Mouse (Mus musculus): ENCODE data around the gene Nfix. TPM values are rescaled to one million over a fixed set of nuclear protein-coding genes. Genes with fewer than 3 reads are reported as not detected.

Nfix gene
- polyA plus RNA-seq, 1 experiment, result 1.2 TPM

DNA sequence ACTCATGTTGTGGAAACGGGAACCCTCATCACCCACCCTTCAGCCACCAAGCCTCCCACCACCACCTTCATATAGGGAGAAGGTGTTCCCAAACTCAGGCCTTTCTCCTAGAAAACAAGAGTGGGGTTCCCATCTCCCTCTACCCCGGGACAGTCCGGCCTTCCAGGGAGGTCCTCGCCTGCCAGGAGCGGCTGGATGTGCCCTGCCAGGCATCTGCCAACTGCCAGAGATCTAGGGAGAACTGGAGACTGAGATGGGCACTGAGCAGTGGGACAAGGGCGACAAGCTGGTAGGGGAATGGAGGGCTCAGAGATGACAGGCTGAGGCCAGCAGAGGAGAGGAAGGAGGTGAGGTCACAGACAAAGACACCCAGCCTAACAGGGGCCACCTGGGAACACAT lies 66.2 kb downstream of the Nfix start:
- no peaks in the 10 kb centered on the region for H3K27me3 ChIP-seq (ENCODE audit: control insufficient read depth, insufficient read depth, low read length, poor library complexity, severe bottlenecking)
- no peaks in the 10 kb centered on the region for H3K9me3 ChIP-seq (replicated peaks; ENCODE audit: control insufficient read depth, insufficient read depth, low read length, poor library complexity, severe bottlenecking)
- TF ChIP-seq CTCF (IDR thresholded peaks at IDR 0.05; ENCODE audit: low read depth, low read length), result no peak
- no peak for TF ChIP-seq EP300 (IDR thresholded peaks at IDR 0.05; ENCODE audit: insufficient read depth, low read depth, low read length)
- no peak for TF ChIP-seq POLR2A (IDR thresholded peaks at IDR 0.05; ENCODE audit: insufficient read depth, low read length)
- no peaks in the 10 kb centered on the region for H3K4me1 ChIP-seq (ENCODE audit: control insufficient read depth, insufficient read depth, low read length)
- H3K9ac ChIP-seq (ENCODE audit: low read depth, poor library complexity, severe bottlenecking), result no peak overlapping the region
- no peak overlapping the region for H3K4me3 ChIP-seq (ENCODE audit: low read depth, low read length)
- H3K36me3 ChIP-seq (ENCODE audit: control insufficient read depth, insufficient read depth, low read length, poor library complexity, severe bottlenecking), result no peaks in the 10 kb centered on the region
- H3K27ac ChIP-seq (ENCODE audit: insufficient read depth, low read length), result no peak overlapping the region

DNA sequence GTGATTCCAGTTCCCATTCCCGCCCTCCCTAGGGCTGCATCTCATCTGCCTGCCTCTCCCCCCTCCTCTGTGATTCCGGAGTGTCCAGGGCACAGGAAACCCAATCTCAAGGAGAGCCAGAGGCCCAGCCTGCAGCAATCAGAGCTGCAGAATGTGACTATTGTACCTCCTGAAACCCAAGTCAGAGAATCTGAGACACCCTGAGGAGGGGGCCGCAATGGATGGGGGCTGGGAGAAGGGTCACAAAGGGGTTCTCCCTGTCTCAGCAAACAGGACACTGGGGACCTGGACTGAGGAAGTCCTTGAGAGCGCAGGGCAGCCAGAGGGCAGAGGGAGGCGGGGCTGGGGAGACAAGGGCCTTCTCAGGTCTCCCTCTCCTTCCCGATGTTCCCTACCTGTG lies 67.1 kb downstream of the Nfix start:
- Histone ChIP-seq H3K27ac (ENCODE audit: insufficient read depth, low read length) (no peak overlapping the region), H3K9me3 (replicated peaks; ENCODE audit: control insufficient read depth, insufficient read depth, low read length, poor library complexity, severe bottlenecking) (no peaks in the 10 kb centered on the region), H3K9ac (ENCODE audit: low read depth, poor library complexity, severe bottlenecking) (no peak overlapping the region), H3K36me3 (ENCODE audit: control insufficient read depth, insufficient read depth, low read length, poor library complexity, severe bottlenecking) (no peaks in the 10 kb centered on the region), H3K4me3 (ENCODE audit: low read depth, low read length) (no peak overlapping the region), H3K27me3 (ENCODE audit: control insufficient read depth, insufficient read depth, low read length, poor library complexity, severe bottlenecking) (no peaks in the 10 kb centered on the region), H3K4me1 (ENCODE audit: control insufficient read depth, insufficient read depth, low read length) (no peaks in the 10 kb centered on the region)
- TF ChIP-seq CTCF (IDR thresholded peaks at IDR 0.05; ENCODE audit: low read depth, low read length), result no peak
- no peak for TF ChIP-seq POLR2A (IDR thresholded peaks at IDR 0.05; ENCODE audit: insufficient read depth, low read length)
- TF ChIP-seq EP300 (IDR thresholded peaks at IDR 0.05; ENCODE audit: insufficient read depth, low read depth, low read length), result no peak

DNA sequence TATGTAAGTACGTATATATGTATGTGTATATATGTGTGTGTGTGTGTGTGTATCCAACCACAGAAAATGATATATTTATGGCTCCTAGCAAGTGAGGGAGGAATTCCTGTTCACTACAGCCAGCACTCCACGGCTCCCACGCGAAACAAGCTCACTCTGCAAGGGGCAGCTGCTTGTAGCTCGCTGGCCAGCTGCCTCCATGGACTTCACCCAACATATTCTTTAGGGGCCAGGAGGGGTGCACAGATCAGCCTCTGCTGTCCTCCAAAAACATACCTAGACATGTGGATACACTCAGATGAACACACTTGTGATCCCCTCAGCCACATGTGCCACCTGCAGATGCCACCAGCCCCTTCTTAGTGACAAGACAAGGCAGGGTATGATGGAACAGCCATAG lies 67.6 kb downstream of the Nfix start:
- Histone ChIP-seq H3K27me3 (ENCODE audit: control insufficient read depth, insufficient read depth, low read length, poor library complexity, severe bottlenecking) (no peaks in the 10 kb centered on the region), H3K4me3 (ENCODE audit: low read depth, low read length) (no peak overlapping the region), H3K9ac (ENCODE audit: low read depth, poor library complexity, severe bottlenecking) (no peak overlapping the region), H3K36me3 (ENCODE audit: control insufficient read depth, insufficient read depth, low read length, poor library complexity, severe bottlenecking) (no peaks in the 10 kb centered on the region), H3K4me1 (ENCODE audit: control insufficient read depth, insufficient read depth, low read length) (no peaks in the 10 kb centered on the region), H3K27ac (ENCODE audit: insufficient read depth, low read length) (no peak overlapping the region), H3K9me3 (replicated peaks; ENCODE audit: control insufficient read depth, insufficient read depth, low read length, poor library complexity, severe bottlenecking) (no peaks in the 10 kb centered on the region)
- TF ChIP-seq EP300 (IDR thresholded peaks at IDR 0.05; ENCODE audit: insufficient read depth, low read depth, low read length), result no peak

DNA sequence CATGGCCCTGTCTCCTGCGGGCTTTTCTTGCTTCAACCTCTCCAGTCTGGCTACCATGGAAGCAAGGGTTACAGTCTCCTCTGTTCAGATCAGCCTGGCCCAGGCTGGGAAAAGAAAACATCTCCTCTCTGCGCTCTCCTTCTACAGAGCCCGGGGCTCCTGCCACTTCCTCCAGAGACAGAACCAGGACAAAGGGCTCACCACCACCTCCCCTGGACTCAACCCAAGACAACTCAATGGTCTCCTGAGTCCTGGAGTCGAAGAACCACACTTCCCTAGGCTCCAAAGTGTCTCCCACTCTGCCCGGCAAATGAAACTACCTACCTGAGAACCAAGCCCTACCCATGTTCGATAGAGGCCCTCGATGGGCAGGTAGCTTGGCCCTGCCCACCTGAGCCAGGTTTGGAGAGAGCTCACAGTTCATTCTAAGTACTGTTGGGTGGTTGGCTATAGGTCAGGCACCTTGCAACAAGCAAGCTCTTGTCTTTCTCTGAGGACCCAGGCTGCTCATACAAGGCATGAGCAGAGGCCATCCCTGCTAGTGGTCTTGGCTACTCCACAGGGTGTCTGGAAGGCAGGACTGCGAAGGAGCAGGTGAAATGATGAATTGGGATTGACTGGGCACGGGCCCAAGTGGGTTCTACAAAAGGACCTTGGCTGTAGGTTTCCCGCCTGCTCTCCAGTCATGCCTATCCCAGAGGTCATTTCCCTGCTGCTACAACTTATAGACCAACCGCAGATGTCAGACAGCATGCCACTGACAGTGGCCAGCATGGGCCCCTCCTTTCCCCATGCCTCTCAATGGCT lies 68.6 kb downstream of the Nfix start:
- no peaks in the 10 kb centered on the region for H3K36me3 ChIP-seq (ENCODE audit: control insufficient read depth, insufficient read depth, low read length, poor library complexity, severe bottlenecking)
- TF ChIP-seq EP300 (IDR thresholded peaks at IDR 0.05; ENCODE audit: insufficient read depth, low read depth, low read length), result no peak
- TF ChIP-seq POLR2A (IDR thresholded peaks at IDR 0.05; ENCODE audit: insufficient read depth, low read length), result no peak
- H3K27ac ChIP-seq (ENCODE audit: insufficient read depth, low read length), result no peak overlapping the region
- no peak overlapping the region for H3K4me3 ChIP-seq (ENCODE audit: low read depth, low read length)
- H3K27me3 ChIP-seq (ENCODE audit: control insufficient read depth, insufficient read depth, low read length, poor library complexity, severe bottlenecking), result no peaks in the 10 kb centered on the region
- H3K4me1 ChIP-seq (ENCODE audit: control insufficient read depth, insufficient read depth, low read length), result no peaks in the 10 kb centered on the region
- no peaks in the 10 kb centered on the region for H3K9me3 ChIP-seq (replicated peaks; ENCODE audit: control insufficient read depth, insufficient read depth, low read length, poor library complexity, severe bottlenecking)
- no peak overlapping the region for H3K9ac ChIP-seq (ENCODE audit: low read depth, poor library complexity, severe bottlenecking)

DNA sequence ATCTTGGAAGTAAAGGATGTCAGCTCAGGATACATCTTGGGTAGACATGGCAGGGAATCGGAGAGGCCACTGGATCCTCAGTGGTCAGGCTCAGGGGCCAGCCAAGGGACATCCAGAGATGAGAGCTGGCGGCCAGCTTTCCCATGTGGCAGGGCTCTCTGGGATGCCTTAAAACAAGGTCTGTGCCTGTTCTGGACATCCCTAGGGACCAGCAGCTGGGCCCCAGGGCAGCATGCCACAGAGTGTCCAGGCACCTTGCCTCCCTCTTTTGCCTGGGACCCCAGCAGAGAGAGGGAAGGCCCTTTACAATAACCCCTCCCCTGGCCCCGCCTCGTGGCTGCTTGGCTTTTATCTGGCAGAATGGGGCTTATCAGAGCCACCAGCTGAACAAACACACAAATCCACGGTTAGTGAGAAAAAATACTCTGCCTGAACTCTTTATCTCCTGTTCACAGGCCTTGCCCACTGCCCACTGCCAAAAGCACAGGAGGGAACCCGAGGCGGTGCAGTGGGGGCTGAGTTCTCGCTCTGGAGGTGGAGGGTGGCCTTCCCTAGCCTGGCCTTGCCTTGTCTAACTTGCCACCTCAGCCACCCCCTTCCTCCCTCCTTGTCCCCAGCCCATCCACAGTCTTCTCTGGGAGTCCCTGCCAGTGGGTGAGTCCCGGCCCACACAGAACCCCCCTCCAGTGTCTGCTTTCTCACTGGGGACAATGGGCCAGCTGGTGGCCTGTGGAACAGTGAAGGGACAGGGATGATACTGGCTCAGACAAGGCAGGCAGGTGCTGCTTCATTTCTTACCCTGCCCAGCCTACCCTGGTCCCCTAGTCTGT lies 69.4 kb downstream of the Nfix start:
- H3K9ac ChIP-seq (ENCODE audit: low read depth, poor library complexity, severe bottlenecking), result no peak overlapping the region
- H3K4me3 ChIP-seq (ENCODE audit: low read depth, low read length), result no peak overlapping the region

DNA sequence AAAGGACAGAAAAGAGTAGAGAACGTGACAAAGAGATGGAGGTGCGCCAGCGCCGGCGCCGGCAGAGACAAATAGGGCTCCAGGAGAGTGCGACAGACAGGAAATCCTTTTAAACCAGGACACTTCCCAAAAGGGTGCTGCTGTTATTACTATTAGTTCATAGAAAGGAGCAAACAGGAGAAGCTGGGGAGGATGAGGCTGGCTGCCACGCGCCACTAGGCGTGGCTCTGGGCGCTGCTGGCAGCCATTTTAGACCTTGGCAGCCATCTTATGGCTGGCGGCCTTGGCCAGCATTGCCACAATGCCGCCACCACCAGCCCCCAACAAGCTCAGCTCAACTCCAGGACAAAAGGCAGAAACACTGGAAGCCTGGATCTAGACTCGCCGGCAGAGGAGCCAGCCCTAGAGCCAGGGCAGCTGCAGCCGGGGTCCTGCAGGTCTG lies 70.2 kb downstream of the Nfix start:
- Histone ChIP-seq H3K36me3 (ENCODE audit: control insufficient read depth, insufficient read depth, low read length, poor library complexity, severe bottlenecking) (no peaks in the 10 kb centered on the region), H3K9ac (ENCODE audit: low read depth, poor library complexity, severe bottlenecking) (no peak overlapping the region), H3K27ac (ENCODE audit: insufficient read depth, low read length) (no peak overlapping the region), H3K4me1 (ENCODE audit: control insufficient read depth, insufficient read depth, low read length) (no peaks in the 10 kb centered on the region), H3K4me3 (ENCODE audit: low read depth, low read length) (no peak overlapping the region), H3K9me3 (replicated peaks; ENCODE audit: control insufficient read depth, insufficient read depth, low read length, poor library complexity, severe bottlenecking) (no peaks in the 10 kb centered on the region), H3K27me3 (ENCODE audit: control insufficient read depth, insufficient read depth, low read length, poor library complexity, severe bottlenecking) (no peaks in the 10 kb centered on the region)
- no peak for TF ChIP-seq EP300 (IDR thresholded peaks at IDR 0.05; ENCODE audit: insufficient read depth, low read depth, low read length)
- TF ChIP-seq POLR2A (IDR thresholded peaks at IDR 0.05; ENCODE audit: insufficient read depth, low read length), result no peak
- no peak for TF ChIP-seq CTCF (IDR thresholded peaks at IDR 0.05; ENCODE audit: low read depth, low read length)

More for the DNA sequence above, 69.4 kb downstream of the Nfix start:
- no peaks in the 10 kb centered on the region for H3K4me1 ChIP-seq (ENCODE audit: control insufficient read depth, insufficient read depth, low read length)
- H3K27me3 ChIP-seq (ENCODE audit: control insufficient read depth, insufficient read depth, low read length, poor library complexity, severe bottlenecking), result no peaks in the 10 kb centered on the region
- TF ChIP-seq CTCF (IDR thresholded peaks at IDR 0.05; ENCODE audit: low read depth, low read length), result no peak
- TF ChIP-seq EP300 (IDR thresholded peaks at IDR 0.05; ENCODE audit: insufficient read depth, low read depth, low read length), result no peak
- no peak for TF ChIP-seq POLR2A (IDR thresholded peaks at IDR 0.05; ENCODE audit: insufficient read depth, low read length)
- H3K9me3 ChIP-seq (replicated peaks; ENCODE audit: control insufficient read depth, insufficient read depth, low read length, poor library complexity, severe bottlenecking), result no peaks in the 10 kb centered on the region
- no peaks in the 10 kb centered on the region for H3K36me3 ChIP-seq (ENCODE audit: control insufficient read depth, insufficient read depth, low read length, poor library complexity, severe bottlenecking)
- H3K27ac ChIP-seq (ENCODE audit: insufficient read depth, low read length), result no peak overlapping the region

Measured in ES-Bruce4 (cell line).